Mouse (Mus musculus): ENCODE data around the gene Neurl3.

Gene Neurl3

DNA sequence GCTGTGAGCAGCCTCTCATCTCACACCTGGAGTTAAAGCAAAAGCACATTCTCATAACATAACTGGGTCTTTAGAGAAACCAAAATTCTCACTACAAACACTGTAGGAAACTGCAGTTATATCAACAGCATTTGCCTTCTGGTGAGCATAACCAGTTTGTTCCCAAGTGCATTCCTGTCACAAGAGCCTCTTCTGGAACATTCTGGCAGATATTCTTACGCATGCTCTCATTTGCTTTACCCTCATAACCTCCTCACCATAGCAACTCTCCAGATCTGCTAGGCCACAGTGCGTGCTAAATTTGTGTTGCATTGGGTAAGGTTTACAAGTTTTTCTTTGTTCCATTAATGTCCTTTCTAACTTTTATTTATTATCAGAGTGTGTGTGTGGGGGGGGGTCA lies 15.2 kb downstream of the Neurl3 start:
- in situ Hi-C loops (cut with MboI, MseI) = no loop called here

GRCm38 (mm10) chr1:36258631-36259030 lies 15.8 kb downstream of the Neurl3 start:
- in situ Hi-C loops (cut with MboI, MseI) = no loop called here

GRCm38 (mm10) chr1:36257276-36257675 lies 17.2 kb downstream of the Neurl3 start:
- in situ Hi-C loops (cut with MboI, MseI) = no loop called here

DNA sequence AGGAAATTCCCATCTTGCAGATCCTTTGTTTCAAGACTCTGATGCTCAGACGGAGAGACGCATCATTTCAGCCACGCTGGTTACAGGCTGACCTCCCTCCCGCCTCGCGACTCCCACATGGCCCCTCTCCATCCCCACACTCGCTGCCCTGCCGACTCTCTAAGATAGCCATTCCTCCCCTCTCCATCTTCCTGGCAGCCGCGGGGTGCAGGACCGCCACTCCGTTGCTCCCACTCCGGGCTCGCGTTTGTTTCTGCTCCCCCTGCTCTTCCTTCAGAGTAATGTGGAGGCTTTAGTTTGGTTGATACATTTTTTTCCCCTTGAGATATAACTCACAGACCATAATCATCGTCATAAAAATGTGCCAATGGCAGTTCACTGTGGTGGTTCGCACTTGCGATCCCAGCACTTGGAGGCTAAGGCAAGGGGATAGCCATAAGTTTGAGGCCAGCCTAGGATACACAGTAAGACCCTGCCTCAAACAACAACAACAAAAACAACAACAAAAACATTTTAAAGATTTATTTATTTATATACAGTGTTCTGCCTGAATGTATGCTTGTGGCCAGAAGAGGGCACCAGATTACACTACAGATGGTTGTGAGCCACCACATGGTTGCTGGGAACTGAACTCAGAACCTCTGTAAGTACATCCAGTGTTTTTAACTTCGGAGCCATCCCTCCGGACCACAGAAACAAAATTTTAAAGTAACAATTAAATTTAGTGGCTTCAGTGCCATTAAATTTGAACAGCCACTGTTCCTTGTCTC lies 18.4 kb downstream of the Neurl3 start:
- in situ Hi-C loops (cut with MboI, MseI) = no loop called here

DNA sequence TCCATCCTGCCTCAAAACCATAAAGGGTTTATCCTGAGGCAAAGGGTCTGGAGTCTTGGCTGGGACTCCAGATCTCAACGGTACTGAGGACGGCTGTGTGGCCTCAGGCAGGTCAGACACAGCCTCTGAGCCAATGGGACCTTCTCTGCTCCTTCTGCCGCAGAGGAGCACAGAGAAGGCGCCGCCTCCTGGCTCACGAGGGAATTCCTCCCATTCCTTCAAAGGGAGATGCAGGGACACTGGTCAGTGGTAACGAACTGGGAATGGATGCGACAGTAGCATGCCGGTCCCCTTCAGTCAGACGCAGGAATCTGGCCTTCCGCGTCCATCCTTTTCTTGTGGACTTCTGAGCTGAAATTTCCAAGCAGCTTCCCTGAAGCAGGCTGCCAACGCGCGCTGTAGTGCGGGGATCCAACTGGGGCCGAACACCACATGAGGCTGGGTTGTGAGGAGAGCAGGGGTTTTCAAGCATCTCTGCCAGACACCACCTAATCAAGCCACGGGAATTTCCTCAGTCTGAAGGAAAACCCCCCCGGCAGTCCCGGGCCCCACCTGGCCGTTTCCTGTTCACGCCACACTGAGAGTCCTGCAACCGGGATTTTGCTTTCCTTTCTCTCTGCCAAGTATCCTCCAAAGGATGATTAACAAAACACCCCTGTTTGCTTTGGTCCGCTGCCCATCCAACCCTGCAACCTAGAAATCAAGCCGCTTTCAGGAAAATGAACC lies 19.7 kb downstream of the Neurl3 start:
- in situ Hi-C loops (cut with MboI, MseI) = no loop called here

GRCm38 (mm10) chr1:36252791-36253190 lies 21.7 kb downstream of the Neurl3 start:
- in situ Hi-C loops (cut with MboI, MseI) = no loop called here

- in situ Hi-C loops (cut with MboI, MseI) = no loop called here
These were observed 23.1 kb downstream of the Neurl3 start for GRCm38 (mm10) chr1:36251426-36251825.

DNA sequence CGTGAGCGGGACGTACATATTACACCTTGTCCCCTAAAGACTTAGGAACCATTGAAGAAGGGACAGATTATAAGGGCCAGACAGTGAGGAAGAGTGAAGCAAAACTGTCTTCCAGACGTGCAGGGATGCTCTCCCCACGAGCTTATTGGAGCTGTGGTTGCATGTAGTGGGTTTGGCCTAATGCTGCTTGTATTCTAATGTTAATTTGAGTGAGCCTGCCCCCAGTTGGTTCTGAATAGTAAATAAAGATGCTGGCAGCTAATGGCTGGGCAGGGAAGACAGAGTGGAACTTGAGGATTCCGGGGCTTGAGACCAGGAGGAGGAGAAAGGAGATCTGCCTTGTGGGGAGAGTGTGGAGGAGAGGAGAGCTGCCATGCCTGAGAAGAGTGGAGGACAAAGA lies 27.8 kb downstream of the Neurl3 start:
- in situ Hi-C loops (cut with MboI, MseI) = no loop called here

- in situ Hi-C loops (cut with MboI, MseI) = no loop called here
These were observed 29.7 kb downstream of the Neurl3 start for GRCm38 (mm10) chr1:36244828-36245215.

DNA sequence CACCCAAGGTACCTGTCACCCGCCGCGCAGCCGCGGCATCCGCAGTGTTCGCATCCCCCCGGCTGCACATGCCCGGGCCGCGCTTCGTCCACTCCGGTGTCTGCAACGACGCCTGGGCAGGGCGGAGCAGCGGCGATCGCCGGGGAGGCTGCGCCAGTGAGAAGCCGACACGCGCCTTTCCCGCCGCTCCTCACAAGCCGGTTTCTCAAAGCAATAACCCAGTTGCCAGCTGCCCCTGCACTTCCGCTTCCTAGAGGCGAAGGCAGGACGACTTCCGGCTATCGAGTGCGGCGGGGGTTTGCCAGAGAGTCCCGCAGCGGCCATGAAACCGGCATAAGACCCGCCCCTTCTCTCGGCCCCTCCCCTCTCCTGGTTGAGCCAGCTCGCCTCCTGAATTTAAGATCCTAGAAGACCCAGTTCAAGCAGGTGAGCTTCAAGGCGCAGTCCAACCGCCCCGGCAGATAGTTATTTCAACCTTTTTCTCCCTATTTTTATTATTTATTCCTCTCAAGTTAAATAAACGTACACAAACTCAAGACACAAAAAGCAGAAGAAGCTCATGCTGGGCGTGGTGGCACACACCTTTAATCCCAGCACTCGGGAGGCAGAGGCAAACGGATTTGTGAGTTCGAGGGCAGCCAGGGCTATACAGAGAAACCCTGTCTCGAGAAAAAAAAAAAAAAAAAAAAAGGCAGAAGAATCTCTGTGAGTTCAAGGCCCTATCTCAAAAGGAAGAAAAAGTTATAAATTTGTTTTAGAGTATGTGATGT lies 30.2 kb downstream of the Neurl3 start, which contains the start of gene Uggt1:
Gene Uggt1, minus strand, starts transcription at position 663 of the 770 bp plus-strand sequence.
- in situ Hi-C loops (cut with MboI, MseI) = no loop called here

DNA sequence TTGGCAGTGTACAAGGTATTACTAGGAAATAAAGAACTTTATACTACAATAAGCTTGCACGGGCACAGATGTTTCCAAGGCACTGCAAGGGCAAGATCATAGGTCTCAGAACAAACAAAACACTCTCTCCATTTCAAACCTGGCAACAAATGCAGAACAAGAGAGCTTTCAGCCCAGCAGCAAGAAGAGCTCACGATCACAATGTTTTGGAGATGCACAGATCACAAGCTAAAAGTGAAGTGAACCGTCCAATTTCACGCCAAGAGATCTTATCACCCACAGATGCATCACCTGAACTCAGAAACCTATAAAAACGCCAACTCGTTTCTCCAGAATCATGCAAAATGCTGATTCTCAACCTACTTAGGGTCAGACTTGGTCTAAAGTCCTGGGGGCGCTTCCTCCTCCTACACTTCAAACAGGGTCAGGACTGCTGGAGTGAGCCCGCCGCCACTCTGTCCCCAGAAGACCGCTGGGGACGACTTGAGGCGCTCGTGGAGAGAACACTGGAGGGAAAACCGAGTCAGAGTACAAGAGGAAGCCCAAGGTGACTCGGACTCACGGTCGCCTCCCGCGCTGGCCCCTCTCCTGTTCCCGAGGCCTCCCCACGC lies 30.9 kb downstream of the Neurl3 start:
- in situ Hi-C loops (cut with MboI, MseI) = no loop called here

DNA sequence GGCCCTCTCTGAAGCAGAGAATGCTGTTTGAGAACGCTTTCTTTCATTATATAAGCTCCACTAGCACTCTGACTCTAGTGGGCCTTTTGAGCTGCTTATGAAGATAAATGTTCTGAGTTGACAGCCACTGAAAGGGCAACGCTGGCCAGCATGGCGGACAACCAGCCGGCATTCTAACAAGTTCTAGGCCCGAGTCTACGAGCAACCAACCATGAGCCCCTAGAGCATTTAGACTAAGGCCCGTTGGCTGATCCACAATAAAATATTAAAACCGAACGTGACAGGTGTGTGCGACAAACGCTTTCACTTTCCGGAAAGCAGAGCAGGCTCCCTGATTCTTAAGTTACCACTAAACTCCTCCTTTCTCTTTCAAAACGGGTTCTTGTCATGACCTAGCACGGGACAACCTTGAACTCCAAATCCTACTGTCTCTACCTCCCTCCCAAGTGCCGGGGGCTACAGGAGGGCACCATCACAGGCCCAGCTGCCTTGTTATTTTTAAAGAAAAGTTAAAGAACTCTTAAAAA lies 32.5 kb downstream of the Neurl3 start:
- in situ Hi-C loops (cut with MboI, MseI) = no loop called here

DNA sequence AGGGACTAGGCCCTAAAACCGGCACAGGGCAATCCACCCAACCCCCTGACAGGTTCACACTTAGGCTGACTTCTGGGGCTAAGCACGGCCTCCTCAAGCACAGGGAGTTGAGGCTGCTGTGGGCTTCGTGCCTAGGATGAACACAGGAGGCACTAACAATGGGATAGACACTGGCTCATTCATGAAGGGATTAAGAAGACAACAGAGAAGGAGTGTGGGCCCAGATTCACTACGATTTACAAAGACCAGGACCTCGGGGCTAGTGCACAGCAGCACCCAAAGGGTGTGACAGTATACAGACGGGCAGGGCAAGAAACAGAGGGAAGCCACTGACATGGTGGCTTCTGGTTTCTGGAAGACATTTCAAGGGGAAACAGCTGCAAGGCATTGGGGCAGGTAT lies 34.3 kb downstream of the Neurl3 start:
- in situ Hi-C loops (cut with MboI, MseI) = no loop called here

DNA sequence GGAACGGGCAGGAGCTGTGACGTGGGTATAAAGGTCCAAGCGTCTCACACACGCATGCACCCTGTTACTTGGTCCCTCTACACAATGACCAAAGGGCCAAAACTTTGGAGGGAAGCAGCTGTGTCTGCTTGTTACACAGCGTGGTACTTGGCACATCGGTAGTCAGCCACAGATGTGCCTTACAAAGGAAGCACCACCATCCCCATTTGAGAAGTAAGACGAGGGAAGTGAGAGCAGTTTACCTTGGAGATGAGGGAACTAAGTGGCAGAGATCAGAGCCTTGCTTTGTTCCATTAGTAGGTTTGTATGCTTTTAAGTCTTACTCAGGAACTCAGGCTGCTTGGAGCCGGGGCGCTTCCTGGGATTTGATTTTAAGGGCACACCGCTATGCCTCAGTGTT lies 35.1 kb downstream of the Neurl3 start:
- in situ Hi-C loops (cut with MboI, MseI) = no loop called here

GRCm38 (mm10) chr1:36235855-36236254 lies 38.6 kb downstream of the Neurl3 start:
- in situ Hi-C loops (cut with MboI, MseI) = no loop called here

GRCm38 (mm10) chr1:36235057-36235639 lies 39.3 kb downstream of the Neurl3 start:
- in situ Hi-C loops (cut with MboI, MseI) = no loop called here

- in situ Hi-C loops (cut with MboI, MseI) = loop anchor here (5.0 kb wide), 1 partner anchor 44 kb away; no protein-coding TSS in a partner anchor
These were observed 41.3 kb downstream of the Neurl3 start for GRCm38 (mm10) chr1:36233218-36233617.

DNA sequence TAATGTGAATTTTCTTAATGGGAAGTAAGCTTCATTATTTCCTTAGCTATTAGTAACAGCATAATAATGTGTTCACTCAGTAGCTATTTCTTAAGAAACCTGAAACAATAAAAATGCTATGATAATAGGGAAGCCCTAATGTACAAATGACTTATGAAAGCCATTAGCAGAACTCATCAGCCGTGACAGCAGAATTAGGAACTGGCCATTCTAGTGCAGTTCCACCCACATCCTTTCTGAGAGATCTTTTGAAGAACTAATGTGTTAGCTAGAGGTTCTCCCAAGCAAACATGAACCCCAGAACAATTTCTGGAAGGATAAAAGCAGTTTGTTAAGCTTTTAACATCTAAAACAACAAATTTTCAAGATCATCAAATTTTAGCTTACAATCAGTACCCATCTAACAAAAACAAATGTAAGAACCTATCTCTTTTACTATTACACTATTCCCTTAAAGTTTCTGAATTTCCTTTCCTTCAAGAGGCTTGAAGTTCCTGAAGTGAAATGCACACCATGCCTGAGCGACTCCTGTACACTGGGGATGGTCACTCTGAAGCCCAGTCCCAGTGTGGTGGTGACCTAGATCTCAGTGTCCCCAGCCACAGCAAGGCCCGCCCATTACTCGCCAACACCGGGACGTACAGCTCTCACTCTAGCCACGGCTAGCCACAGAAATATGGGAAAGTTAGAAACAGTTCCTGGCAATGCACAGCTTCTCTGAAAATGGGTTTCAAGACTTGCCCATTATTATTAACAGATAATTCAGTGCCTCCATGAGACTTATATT lies 43.4 kb downstream of the Neurl3 start:
- in situ Hi-C loops (cut with MboI, MseI) = loop anchor here (5.0 kb wide), 1 partner anchor 46 kb away; no protein-coding TSS in a partner anchor

DNA sequence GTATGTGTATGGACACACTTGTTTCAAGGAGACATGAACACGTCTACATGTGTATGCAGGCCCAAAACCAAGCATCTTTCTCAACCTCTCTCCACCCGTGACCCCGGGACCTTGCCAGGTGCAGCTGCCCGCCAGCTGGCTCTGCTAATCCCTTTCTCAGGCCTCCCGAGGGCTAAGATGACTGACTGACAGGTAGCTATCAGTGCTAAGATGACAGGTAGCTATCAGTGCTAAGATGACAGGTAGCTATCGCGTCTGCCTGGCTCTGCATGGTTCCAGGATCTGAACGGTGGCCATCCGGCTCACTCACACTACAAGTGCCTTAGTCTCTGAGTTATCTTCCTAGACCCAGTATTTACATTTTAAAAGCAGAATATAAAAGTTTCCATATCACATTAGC lies 46.0 kb downstream of the Neurl3 start:
- in situ Hi-C loops (cut with MboI, MseI) = no loop called here

DNA sequence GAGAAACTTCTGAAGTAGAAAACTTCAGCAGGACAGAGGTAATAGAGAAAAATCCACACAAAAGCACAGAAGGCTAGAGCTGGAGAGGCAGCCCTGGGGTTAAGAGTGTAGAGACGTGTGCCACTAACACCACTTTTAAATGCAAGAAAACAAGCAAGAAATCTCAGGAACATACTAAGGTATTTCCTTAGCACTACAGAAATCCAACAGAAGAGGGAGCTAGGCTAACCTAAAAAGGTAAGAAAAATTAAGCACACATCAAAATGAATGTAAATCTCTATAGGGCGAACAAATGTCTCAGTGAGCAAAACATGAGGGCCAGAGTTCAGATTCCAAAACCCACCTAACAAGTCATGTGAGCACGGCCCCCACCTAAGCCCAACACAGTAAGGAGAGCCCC lies 49.8 kb downstream of the Neurl3 start:
- in situ Hi-C loops (cut with MboI, MseI) = no loop called here
